Mouse (Mus musculus) embryonic fibroblast, embryonic 13.5 days (primary cell): Measurements from ENCODE around the gene Heatr9. TPM values are rescaled to one million over a fixed set of nuclear protein-coding genes. Genes with fewer than 3 reads are reported as not detected.

Experiments
- H3K27ac ChIP-seq: 2 replicates; pipeline ENCODE4 v1.5.1; 2012; ENCODE audit warnings: low read length, control low read depth, inconsistent platforms; ENCODE audit not compliant: insufficient read depth
- H3K4me1 ChIP-seq: 2 replicates; pipeline ENCODE4 v1.6.1; 2011; ENCODE audit warnings: low read length; ENCODE audit not compliant: control insufficient read depth, insufficient read depth
- H3K4me3 ChIP-seq: 2 replicates; pipeline ENCODE4 v1.5.1; 2011; ENCODE audit warnings: mild to moderate bottlenecking, control low read depth, low read length; ENCODE audit not compliant: insufficient read depth
- CTCF ChIP-seq: IDR thresholded peaks from 2 replicates; pipeline ENCODE4 v1.5.1; 2011; ENCODE audit warnings: mild to moderate bottlenecking, control low read depth, low read length, moderate library complexity, borderline replicate concordance; ENCODE audit not compliant: insufficient read depth
- POLR2A ChIP-seq: IDR thresholded peaks from 2 replicates; pipeline ENCODE4 v1.6.1; 2011; ENCODE audit warnings: low read depth, mild to moderate bottlenecking, control low read depth, low read length, moderate library complexity
- polyA plus RNA-seq: library from polyadenylated mRNA; stranded (reverse); fragments of >200 nt; gene quantifications from 2 replicates; pipeline ENCODE4 v1.2.4, GENCODE M21; 2011; ENCODE audit warnings: low read depth; ENCODE audit not compliant: missing spikeins, insufficient read length

Heatr9 gene
- not detected in 2 replicates for polyA plus RNA-seq

GRCm38 (mm10) chr11:83522075-83522474 is at the start of gene Heatr9:
TSS of gene Heatr9 (minus strand) at chr11:83522175.
- H3K4me3 ChIP-seq, result no peak within 1 kb of the TSS
- H3K4me1 ChIP-seq, result no peaks in the 10 kb centered on the region
- no peak for TF ChIP-seq POLR2A
- TF ChIP-seq CTCF, result no peak
- H3K27ac ChIP-seq, result no peak within 1 kb of the TSS

GRCm38 (mm10) chr11:83570189-83570588 is 48.2 kb upstream of the Heatr9 start:
- no peaks in the 10 kb centered on the region; the same call in 1 of the 2 replicates for H3K4me1 ChIP-seq
- TF ChIP-seq POLR2A, result no peak
- TF ChIP-seq CTCF, result no peak
- no peak overlapping the region for H3K27ac ChIP-seq
- no peak overlapping the region for H3K4me3 ChIP-seq

- TF ChIP-seq POLR2A (no peak), CTCF (no peak)
- H3K27ac ChIP-seq, result no peak overlapping the region
- no peak overlapping the region for H3K4me3 ChIP-seq
- H3K4me1 ChIP-seq, result no peaks in the 10 kb centered on the region; the same call in 1 of the 2 replicates
These were observed 47.3 kb upstream of the Heatr9 start for GRCm38 (mm10) chr11:83569249-83569648.

- H3K4me3 ChIP-seq, result no peak overlapping the region
- H3K4me1 ChIP-seq, result no peaks in the 10 kb centered on the region; the same call in 1 of the 2 replicates
- H3K27ac ChIP-seq, result no peak overlapping the region
- TF ChIP-seq CTCF (no peak), POLR2A (no peak)
These were observed 46.8 kb upstream of the Heatr9 start for GRCm38 (mm10) chr11:83568786-83569185.

GRCm38 (mm10) chr11:83568061-83568460 is 46.1 kb upstream of the Heatr9 start:
- Histone ChIP-seq H3K4me1 (no peaks in the 10 kb centered on the region; the same call in 1 of the 2 replicates), H3K27ac (no peak overlapping the region), H3K4me3 (no peak overlapping the region)
- no peak for TF ChIP-seq POLR2A

GRCm38 (mm10) chr11:83567311-83567710 is 45.3 kb upstream of the Heatr9 start:
- Histone ChIP-seq H3K4me1 (no peaks in the 10 kb centered on the region), H3K4me3 (no peak overlapping the region), H3K27ac (no peak overlapping the region)
- TF ChIP-seq POLR2A, result no peak
- TF ChIP-seq CTCF, result no peak

- no peaks in the 10 kb centered on the region for H3K4me1 ChIP-seq
These were observed 44.6 kb upstream of the Heatr9 start for GRCm38 (mm10) chr11:83566617-83567016.

GRCm38 (mm10) chr11:83563754-83564153 is 41.8 kb upstream of the Heatr9 start:
- H3K4me1 ChIP-seq, result no peaks in the 10 kb centered on the region
- TF ChIP-seq CTCF, result no peak
- no peak for TF ChIP-seq POLR2A

More at GRCm38 (mm10) chr11:83566617-83567016, 44.6 kb upstream of the Heatr9 start:
- TF ChIP-seq CTCF (no peak), POLR2A (no peak)
- H3K4me3 ChIP-seq, result no peak overlapping the region
- H3K27ac ChIP-seq, result no peak overlapping the region

GRCm38 (mm10) chr11:83562311-83562887 is 40.4 kb upstream of the Heatr9 start:
- Histone ChIP-seq H3K4me3 (no peak overlapping the region), H3K27ac (no peak overlapping the region), H3K4me1 (no peaks in the 10 kb centered on the region)
- no peak for TF ChIP-seq POLR2A
- no peak for TF ChIP-seq CTCF

More at GRCm38 (mm10) chr11:83563754-83564153, 41.8 kb upstream of the Heatr9 start:
- no peak overlapping the region for H3K4me3 ChIP-seq
- peak overlapping the region; percentile 87 for H3K27ac ChIP-seq

- H3K27ac ChIP-seq, result no peak overlapping the region
- no peak for TF ChIP-seq CTCF
- no peak for TF ChIP-seq POLR2A
- H3K4me3 ChIP-seq, result no peak overlapping the region
- H3K4me1 ChIP-seq, result no peaks in the 10 kb centered on the region
These were observed 38.4 kb upstream of the Heatr9 start for GRCm38 (mm10) chr11:83560405-83560804.
